Mouse (Mus musculus) bone marrow macrophage, adult 2 months (primary cell): ENCODE results near the gene Zfp36l1.

Source experiments
- CTCF ChIP-seq: IDR thresholded peaks from 2 replicates; pipeline ENCODE4 v1.5.1; 2012; ENCODE audit warnings: low read depth, mild to moderate bottlenecking, low read length, moderate library complexity
- POLR2A ChIP-seq: IDR thresholded peaks from 2 replicates; pipeline ENCODE4 v1.6.1; 2012; ENCODE audit warnings: mild to moderate bottlenecking, low read depth, low read length, borderline replicate concordance

DNA sequence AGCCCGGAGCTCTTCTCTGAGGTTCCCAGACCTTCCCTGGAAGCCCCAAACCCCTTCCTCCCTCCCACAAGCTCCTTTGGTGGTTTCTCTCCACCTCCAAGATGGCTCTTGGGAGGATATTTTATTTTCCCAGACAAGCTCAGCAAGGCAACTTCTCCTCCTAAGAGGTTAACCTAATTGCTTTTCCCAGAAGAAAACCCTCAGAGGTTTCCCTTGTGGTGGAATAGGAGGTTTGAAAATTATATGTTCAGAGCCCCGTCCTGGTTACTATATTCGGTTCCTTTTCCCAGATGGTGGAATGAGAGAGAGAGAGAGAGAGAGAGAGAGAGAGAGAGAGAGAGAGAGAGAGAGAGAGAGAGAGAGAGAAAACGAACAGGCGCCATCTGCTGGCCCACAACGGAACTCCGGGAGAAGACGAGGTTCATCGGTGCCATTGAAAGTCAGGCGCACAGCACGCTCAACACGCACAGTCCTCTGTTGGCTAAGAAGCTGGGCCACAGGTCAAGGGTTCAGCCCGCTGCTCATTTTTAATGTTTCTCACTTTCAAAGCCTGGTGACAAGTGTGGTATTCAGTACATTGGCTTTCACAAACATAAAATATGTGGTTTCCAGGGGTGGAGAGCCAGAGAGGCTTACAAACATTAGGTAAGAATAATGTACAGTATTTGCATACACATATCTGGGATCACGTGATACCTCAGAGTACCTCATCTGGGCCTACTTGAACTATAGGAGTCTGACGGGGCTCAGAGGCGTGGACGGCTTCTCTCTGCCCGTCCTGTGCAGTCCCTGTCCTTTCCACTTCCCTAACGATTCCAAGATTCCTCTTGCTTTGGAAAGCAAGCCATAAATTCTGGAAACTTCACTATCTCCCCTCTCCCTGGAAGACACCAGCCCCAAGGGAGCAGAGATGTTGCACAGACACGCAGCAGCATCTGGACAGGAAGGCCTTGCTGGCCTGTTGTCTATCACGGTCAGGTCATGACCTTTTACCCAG, 33.7 kb upstream of the Zfp36l1 start:
- TF ChIP-seq POLR2A (no peak), CTCF (peak; percentile 59)
